Mouse (Mus musculus) spleen, postnatal 4 days (tissue): ENCODE data around the gene Olfr1393.
"Not testable (repeated sequence)": the region's sequence is repeated elsewhere in the genome, so short reads cannot be mapped to it uniquely, and the experiment has no call there.

Source experiments
- DNase-seq, 2 experiments: peaks; one replicate each; pipeline ENCODE4 v3.0.0; 2022; ENCODE audit warnings: low spot score in 2 of 2

Gene Olfr1393

GRCm38 (mm10) chr11:49251380-49251761 lies 26.7 kb upstream of the Olfr1393 start:
- no peak for DNase-seq

DNA sequence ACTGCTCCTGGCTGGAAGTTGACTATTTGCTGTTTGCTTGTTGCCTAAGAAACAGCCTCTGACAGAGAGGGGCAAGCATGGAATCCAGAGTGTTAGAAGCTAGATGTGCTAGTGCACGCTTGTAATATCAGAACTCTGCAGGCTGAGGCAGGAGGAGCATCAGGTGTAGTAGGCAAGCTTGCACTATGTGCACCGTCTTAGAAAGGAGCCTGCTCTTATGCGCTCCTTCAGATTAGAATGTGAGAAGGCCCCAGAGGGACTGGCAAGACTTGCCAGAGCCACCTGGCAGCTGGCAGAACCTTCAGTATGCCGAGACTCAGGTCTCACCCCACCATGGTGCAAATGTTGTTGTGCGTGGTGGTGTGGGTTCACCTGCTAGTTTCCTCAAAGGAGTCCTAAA lies 26.1 kb upstream of the Olfr1393 start:
- no peak for DNase-seq

GRCm38 (mm10) chr11:49253035-49253434 lies 25.1 kb upstream of the Olfr1393 start:
- DNase-seq, result peak in 1 of 2 experiments; percentile 55

DNA sequence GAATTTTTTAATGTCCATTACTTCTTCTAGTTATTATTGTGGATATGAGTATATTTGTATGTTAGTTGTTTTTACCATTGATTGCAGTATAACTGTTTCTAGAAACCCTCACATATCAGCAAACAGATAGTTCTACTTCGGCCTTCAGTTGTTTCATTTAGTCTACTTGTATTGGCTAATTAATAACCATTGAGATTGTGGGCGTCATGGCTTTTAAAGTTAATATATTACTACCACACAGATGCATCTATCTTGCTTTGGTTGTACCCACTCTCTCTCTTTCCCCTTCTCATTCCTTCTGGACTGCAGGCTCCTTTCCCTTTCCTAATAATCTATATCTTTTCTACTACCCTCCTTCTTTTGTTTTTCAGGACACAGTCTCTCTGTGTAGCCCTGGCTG lies 18.8 kb upstream of the Olfr1393 start:
- no peak for DNase-seq

DNA sequence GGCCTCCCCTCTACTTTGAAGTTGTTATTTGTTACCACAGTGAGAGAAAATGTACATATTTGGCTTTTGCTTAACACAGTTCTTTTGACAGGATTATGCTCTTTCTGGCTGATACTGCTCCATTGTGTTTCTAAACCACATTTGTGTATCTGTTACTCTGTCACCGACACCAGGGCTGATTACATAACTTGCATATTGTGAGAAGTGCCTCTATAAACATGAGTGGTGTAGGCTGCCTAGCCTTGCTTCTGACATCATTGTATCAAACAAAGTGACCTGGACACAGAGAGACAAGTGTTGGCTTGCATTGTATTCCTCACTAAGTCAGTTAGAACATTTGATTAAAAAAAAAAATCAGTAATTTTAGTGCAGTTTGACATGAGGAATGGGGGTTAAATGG lies 18.3 kb upstream of the Olfr1393 start:
- DNase-seq, result no peak

DNA sequence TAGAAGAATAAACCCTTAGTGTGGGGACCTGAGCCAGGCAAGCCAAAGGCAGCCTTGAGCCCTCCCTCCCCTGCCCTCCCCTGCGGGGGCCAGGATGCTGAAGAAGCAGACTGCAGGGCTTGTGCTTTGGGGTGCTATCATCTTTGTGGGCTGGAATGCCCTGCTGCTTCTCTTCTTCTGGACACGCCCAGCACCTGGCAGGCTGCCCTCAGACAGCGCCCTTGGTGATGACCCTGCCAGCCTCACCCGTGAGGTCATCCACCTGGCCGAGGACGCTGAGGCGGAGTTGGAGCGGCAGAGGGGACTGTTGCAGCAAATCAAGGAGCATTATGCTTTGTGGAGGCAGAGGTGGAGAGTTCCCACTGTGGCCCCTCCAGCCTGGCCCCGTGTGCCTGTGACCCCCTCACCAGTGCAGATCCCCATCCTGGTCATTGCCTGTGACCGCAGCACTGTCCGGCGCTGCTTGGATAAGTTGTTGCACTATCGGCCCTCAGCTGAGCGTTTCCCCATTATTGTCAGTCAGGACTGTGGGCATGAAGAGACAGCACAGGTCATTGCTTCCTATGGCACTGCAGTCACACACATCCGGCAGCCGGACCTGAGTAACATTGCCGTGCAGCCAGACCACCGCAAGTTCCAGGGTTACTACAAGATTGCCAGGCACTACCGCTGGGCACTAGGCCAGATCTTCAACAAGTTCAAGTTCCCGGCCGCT lies 17.3 kb upstream of the Olfr1393 start:
- peak in 1 of 2 experiments; percentile 64 for DNase-seq

GRCm38 (mm10) chr11:49261313-49261855 lies 16.7 kb upstream of the Olfr1393 start:
- DNase-seq, result peak in 1 of 2 experiments; percentile 59

DNA sequence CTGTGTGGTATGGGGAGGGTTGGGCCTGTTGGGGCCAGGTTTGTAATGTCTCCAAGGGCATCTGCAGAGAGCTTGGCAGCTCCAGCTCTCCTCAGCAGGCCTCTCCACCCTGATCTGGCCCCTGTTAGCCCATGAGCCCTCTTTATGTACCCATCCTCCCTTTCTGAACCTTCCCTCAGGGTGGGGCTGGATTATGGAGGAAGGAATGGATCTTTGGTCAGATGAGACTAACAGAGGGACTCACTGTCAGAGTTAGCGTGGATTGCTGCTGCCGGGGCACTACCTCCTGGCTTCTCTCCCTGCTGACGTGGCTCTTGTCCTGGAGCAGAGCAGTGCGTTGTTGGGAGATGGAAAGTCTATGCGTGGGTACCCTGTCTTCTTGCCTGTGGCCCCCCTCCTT lies 15.8 kb upstream of the Olfr1393 start:
- peak in 1 of 2 experiments; percentile 55 for DNase-seq

DNA sequence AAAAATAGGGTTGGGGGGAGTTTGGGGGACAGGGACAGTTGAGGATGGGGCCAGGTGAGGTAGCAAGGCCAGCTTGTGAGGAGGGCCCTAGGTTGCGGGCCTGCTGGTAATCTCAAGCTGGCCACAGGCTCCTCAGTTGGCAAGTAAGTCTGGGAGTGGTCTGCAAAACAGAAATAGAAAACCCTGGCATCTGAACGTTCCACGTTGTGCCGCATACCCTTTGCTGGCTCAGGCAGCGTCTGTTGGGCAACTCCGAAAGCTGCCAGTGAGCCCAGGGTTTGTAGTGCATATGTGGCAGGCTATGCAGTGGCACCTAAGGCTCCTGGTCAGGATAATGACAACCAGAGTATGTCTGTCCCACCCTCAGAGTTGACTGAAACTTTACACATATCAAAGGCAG lies 15.0 kb upstream of the Olfr1393 start:
- peak in 1 of 2 experiments; percentile 53 for DNase-seq

- no peak for DNase-seq
Observed at GRCm38 (mm10) chr11:49264081-49264480, 14.0 kb upstream of the Olfr1393 start.

DNA sequence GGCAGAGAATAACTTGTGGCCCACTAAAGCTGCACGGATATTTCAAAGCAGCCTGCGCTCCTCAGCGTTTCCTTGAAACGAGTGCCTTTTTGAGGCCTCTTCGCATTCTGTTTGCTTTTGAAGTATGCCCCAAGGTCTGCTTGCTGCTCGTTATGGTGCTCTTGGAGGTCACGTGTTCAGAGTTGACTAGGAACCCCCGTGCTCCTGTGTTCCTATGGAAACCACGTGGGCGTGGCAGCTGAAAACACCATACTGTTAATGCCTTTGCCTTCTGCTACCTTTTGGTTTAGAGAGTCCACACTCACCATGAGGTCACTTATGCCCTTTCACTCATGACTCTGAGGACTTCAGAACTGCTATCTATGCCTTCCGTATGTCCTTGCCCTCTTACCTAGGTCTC lies 13.5 kb upstream of the Olfr1393 start:
- no peak for DNase-seq

DNA sequence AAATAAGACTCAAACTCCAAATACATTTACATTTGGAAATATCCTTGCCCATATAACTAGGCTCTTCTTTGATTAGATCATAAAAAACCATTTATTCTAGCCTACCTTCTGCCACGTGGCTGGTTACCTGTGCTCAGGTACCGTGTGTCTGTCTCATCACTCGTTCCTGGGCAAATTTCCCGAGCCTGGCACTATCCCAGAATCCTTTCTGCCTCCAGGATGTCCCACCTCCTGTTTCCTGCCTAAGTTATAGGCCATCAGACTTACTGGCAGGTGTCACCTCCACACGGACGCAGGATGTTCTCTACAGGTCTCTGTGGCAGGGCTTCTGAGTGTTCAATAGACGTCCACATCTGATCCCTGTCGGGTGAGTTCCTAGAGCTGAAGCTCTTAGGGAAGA lies 13.0 kb upstream of the Olfr1393 start:
- no peak for DNase-seq

DNA sequence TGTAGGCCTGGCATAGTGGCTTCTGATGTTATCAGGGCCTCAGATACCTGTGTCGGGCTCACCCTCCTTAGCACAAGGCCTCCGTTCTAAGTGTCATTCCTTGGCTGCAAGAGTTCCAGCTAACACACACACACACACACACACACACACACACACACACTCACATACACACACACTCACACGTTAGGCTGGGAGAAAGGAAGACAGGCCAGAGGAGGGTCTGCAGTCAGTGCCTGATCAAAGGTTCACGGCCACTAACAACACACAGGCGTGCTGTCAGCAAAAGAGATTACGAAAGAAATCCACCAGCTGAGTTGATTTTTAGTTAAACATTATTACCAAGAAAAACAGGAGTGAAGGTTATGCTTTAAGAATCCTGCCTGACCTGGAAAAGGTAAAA lies 11.4 kb upstream of the Olfr1393 start:
- no peak for DNase-seq

DNA sequence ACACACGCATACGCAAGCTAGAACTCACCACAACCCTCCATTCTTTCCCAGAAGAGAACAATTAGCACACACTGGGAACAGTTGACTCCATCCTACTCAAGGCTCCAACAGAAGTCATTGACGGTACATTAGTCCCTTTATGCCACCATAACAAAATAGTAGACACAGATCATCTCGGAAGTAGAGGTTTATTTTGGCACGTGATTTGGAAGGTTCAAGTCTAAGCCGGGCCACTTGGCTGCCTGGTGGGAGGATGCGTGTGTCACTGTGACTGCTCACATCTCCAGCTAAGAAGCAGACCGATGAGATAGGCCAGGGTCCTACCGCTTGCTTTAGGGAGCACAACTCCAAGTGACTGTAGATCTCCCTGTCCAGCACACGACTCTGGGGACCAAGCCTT lies 10.8 kb upstream of the Olfr1393 start:
- DNase-seq, result no peak

DNA sequence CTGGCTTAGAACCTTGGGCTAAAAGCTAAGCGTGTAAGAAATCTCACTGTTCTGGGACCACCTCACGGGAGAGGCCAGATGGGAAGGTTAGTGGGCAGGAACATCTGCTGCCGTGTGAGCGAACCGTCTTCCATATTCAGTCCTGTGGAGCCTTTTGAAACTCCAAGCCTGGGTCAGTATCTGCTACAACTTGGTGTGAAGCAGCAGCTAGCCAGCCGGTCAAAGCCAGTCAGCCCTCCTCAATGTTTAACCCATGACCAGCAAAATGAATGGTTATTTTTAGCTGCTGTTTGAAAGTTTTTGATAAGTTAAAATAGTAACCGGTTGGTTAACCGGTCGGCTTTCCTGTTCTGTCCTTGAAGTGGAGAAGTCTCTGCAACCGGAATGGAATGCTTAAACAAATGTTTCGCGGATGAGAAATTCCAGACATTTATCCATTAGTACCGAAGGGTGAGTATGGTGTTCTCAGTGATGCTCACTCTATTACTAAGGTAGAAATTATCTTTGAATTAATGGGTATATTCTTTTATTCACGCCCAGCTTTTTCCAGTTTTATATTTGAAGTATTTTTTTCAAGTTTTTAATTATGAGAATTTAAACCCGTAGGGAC lies 10.0 kb upstream of the Olfr1393 start:
- no peak for DNase-seq

GRCm38 (mm10) chr11:49269761-49270160 lies 8.3 kb upstream of the Olfr1393 start:
- DNase-seq, result no peak

DNA sequence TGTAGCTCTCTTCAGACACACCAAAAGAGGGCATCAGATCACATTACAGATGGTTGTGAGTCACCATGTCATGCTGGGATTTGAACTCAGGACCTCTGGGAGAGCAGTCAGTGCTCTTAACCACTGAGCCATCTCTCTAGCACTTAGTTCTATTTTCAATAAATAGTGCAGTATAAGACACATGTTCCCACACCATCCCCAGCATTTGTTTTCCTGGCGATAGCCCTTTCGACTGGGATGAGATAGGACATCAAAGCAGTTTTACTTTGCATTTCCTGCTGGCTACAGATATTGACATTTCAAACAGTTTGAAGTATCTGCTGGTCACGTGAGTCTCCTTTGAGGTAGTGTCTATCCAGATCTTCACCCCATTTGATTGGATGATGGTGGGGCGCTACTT lies 7.7 kb upstream of the Olfr1393 start:
- no peak for DNase-seq

- DNase-seq, result peak in 1 of 2 experiments; percentile 31
Observed at GRCm38 (mm10) chr11:49271334-49271733, 6.8 kb upstream of the Olfr1393 start.

DNA sequence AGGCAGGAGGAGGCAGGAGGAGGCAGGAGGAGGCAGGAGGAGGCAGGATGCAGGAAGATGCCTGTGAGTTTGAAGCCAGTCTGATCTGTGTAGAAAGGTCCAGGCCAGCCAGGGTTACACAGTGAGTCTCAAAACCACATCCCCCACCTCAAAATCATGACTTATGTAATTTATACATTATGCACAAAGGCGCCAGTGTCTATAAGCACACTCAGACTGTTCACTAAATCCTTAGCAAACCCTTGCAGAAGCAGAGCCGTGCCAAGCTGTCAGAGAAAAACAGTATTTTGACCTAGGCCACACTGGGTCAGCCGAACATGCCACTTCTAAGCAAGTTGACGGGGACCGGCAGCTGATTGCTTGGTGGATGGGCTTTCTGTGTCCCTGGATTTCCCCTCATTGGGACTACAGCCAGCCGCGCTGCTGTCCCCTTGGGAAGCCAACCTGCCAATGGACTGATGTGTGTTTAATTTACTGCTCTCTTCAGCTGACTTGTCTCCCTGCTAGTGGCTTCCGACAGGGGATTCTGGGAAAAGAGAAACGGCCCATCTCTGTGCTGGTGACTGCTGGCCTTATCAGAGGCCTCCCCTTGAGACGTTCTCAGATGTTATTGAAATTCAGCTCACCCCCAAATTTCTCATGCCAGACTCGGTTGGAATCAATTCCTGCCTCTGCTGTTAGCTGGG lies 4.1 kb upstream of the Olfr1393 start:
- DNase-seq, result no peak

GRCm38 (mm10) chr11:49284982-49285381 lies 6.9 kb downstream of the Olfr1393 start, which contains the start of gene Olfr1392:
Gene Olfr1392, plus strand, starts transcription at chr11:49285282.
- DNase-seq, result not testable (repeated sequence)

GRCm38 (mm10) chr11:49287251-49287650 lies 9.1 kb downstream of the Olfr1393 start:
- peak in 1 of 2 experiments; percentile 25 for DNase-seq

DNA sequence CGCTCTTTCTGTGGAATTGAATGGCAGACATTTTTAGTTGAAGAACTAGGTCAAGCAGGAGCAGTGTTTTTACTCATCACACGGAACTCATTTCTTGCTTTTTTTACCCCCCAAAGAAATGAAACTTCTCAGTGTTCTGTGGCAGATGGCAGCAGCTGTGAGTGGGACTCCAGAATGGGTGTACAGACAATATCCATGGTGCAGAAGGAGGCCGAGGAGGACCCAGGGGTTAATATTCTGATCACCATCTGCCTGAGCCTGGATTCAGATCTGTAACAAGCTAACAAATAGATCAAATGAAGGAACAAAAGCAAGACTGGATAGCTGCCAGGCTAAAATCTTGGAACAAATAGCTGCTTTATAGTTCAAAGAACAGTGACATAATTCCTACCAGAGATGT lies 14.7 kb downstream of the Olfr1393 start:
- DNase-seq, result no peak

DNA sequence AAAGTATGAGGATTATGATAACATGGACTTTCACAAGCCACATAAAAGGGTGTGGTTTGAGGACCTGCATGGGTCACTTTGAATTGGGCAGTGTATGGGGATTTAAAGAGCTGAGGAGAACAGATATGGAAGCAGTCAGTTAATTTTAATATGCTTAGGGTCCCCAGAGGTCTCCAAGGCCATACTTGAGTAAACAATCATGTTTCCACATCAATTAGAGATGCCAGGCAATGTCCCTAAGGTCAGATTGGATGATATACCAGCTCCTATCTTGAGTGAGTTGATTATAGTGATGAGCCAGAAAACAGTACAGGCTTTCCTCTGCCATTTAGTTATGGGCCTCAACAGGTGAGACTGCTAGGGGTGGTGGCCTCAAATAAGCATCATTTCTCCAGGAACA lies 26.3 kb downstream of the Olfr1393 start, which contains the start of gene Olfr10:
Olfr10 (plus strand) TSS at position 301 of the 400 bp plus-strand sequence.
- no peak for DNase-seq
